Mouse (Mus musculus): ENCODE results near the gene Mtr. TPM values are rescaled to one million over a fixed set of nuclear protein-coding genes. Genes with fewer than 3 reads are reported as not detected.

Gene Mtr
- 10 to 100 TPM; 18.1 TPM for total RNA-seq (2021)
- long read RNA-seq, experiment 1, full-length matches to known transcripts: 2 of 11 reads
- long read RNA-seq, experiment 1, partial matches to known transcripts: 4 of 11 reads
- long read RNA-seq, experiment 1, other reads (novel, unspliced or antisense): 5 of 11 reads
- long read RNA-seq, experiment 2, full-length matches to known transcripts: 5 of 9 reads
- long read RNA-seq, experiment 2, partial matches to known transcripts: 3 of 9 reads
- long read RNA-seq, experiment 2, other reads (novel, unspliced or antisense): 1 of 9 reads

GRCm38 (mm10) chr13:12257391-12258380 lies at the start of gene Mtr:
Gene Mtr (minus strand): TSS chr13:12258113.
- peak; percentile 97 for DNase-seq
- intact Hi-C loops (cut with DNase I; ENCODE audit: low total_unique reads): no loop called here

GRCm38 (mm10) chr13:12307286-12307685 lies 49.4 kb upstream of the Mtr start:
- no peak for DNase-seq
- intact Hi-C loops (cut with DNase I; ENCODE audit: low total_unique reads): no loop called here

GRCm38 (mm10) chr13:12305540-12305939 lies 47.6 kb upstream of the Mtr start:
- DNase-seq: no peak
- intact Hi-C loops (cut with DNase I; ENCODE audit: low total_unique reads): no loop called here

- no peak for DNase-seq
Measured at GRCm38 (mm10) chr13:12304991-12305390, 47.1 kb upstream of the Mtr start.

GRCm38 (mm10) chr13:12297777-12298176 lies 39.9 kb upstream of the Mtr start:
- intact Hi-C loops (cut with DNase I; ENCODE audit: low total_unique reads): loop anchor here (5.0 kb wide), 1 partner anchor 95 kb away; no protein-coding TSS in a partner anchor
- no peak for DNase-seq

More at GRCm38 (mm10) chr13:12304991-12305390, 47.1 kb upstream of the Mtr start:
- intact Hi-C loops (cut with DNase I; ENCODE audit: low total_unique reads): no loop called here

GRCm38 (mm10) chr13:12296701-12297100 lies 38.8 kb upstream of the Mtr start:
- intact Hi-C loops (cut with DNase I; ENCODE audit: low total_unique reads): loop anchor here (5.0 kb wide), 1 partner anchor 96 kb away; no protein-coding TSS in a partner anchor
- no peak for DNase-seq

- DNase-seq: no peak
- intact Hi-C loops (cut with DNase I; ENCODE audit: low total_unique reads): loop anchor here (1.0 kb wide), 1 partner anchor 49 kb away; no protein-coding TSS in a partner anchor
Measured at GRCm38 (mm10) chr13:12293810-12294209, 35.9 kb upstream of the Mtr start.

GRCm38 (mm10) chr13:12290700-12291099 lies 32.8 kb upstream of the Mtr start:
- intact Hi-C loops (cut with DNase I; ENCODE audit: low total_unique reads): no loop called here
- no peak for DNase-seq

- intact Hi-C loops (cut with DNase I; ENCODE audit: low total_unique reads): no loop called here
Measured at GRCm38 (mm10) chr13:12284528-12284927, 26.6 kb upstream of the Mtr start.

GRCm38 (mm10) chr13:12283826-12284225 lies 25.9 kb upstream of the Mtr start:
- intact Hi-C loops (cut with DNase I; ENCODE audit: low total_unique reads): no loop called here
- peak; percentile 29 for DNase-seq

More at GRCm38 (mm10) chr13:12284528-12284927, 26.6 kb upstream of the Mtr start:
- no peak for DNase-seq

- no peak for DNase-seq
- intact Hi-C loops (cut with DNase I; ENCODE audit: low total_unique reads): loop anchor here (5.0 kb wide), 1 partner anchor 62 kb away; no protein-coding TSS in a partner anchor
Measured at GRCm38 (mm10) chr13:12274721-12275120, 16.8 kb upstream of the Mtr start.

- DNase-seq: no peak
- intact Hi-C loops (cut with DNase I; ENCODE audit: low total_unique reads): loop anchor here (5.0 kb wide), 1 partner anchor 62 kb away; no protein-coding TSS in a partner anchor
Measured at GRCm38 (mm10) chr13:12274220-12274619, 16.3 kb upstream of the Mtr start.

- DNase-seq: no peak
- intact Hi-C loops (cut with DNase I; ENCODE audit: low total_unique reads): loop anchor here (5.0 kb wide), 1 partner anchor 61 kb away; no protein-coding TSS in a partner anchor
Measured at GRCm38 (mm10) chr13:12272953-12273352, 15.0 kb upstream of the Mtr start.

GRCm38 (mm10) chr13:12267971-12268370 lies 10.1 kb upstream of the Mtr start:
- intact Hi-C loops (cut with DNase I; ENCODE audit: low total_unique reads): no loop called here
- DNase-seq: no peak

- DNase-seq: no peak
- intact Hi-C loops (cut with DNase I; ENCODE audit: low total_unique reads): no loop called here
Measured at GRCm38 (mm10) chr13:12267097-12267496, 9.2 kb upstream of the Mtr start.

GRCm38 (mm10) chr13:12263996-12264395 lies 6.1 kb upstream of the Mtr start:
- intact Hi-C loops (cut with DNase I; ENCODE audit: low total_unique reads): no loop called here
- no peak for DNase-seq

GRCm38 (mm10) chr13:12261505-12261904 lies 3.6 kb upstream of the Mtr start:
- intact Hi-C loops (cut with DNase I; ENCODE audit: low total_unique reads): no loop called here

GRCm38 (mm10) chr13:12256871-12257390 lies 982 bp downstream of the Mtr start:
- intact Hi-C loops (cut with DNase I; ENCODE audit: low total_unique reads): no loop called here
- no peak for DNase-seq

More at GRCm38 (mm10) chr13:12261505-12261904, 3.6 kb upstream of the Mtr start:
- DNase-seq: no peak

GRCm38 (mm10) chr13:12255911-12256705 lies 1.8 kb downstream of the Mtr start:
- DNase-seq: no peak
- intact Hi-C loops (cut with DNase I; ENCODE audit: low total_unique reads): no loop called here
